Mouse (Mus musculus) lung, postnatal 36 days (tissue): ENCODE results near the gene Siah3.
"Not testable (repeated sequence)": the region's sequence is repeated elsewhere in the genome, so short reads cannot be mapped to it uniquely, and the experiment has no call there.

Experiments
- DNase-seq: peaks from one replicate; pipeline ENCODE4 v3.0.0; 2022; ENCODE audit warnings: mixed read lengths

Siah3 gene

GRCm38 (mm10) chr14:75455743-75456421, at the start of gene Siah3:
TSS of gene Siah3 (plus strand) at chr14:75455982.
- no peak for DNase-seq

- DNase-seq: no peak
These were observed 46.0 kb upstream of the Siah3 start for GRCm38 (mm10) chr14:75409772-75410171.

GRCm38 (mm10) chr14:75410392-75410791, 45.4 kb upstream of the Siah3 start:
- DNase-seq: no peak

GRCm38 (mm10) chr14:75418721-75419120, 37.1 kb upstream of the Siah3 start:
- no peak for DNase-seq

- no peak for DNase-seq
These were observed 35.9 kb upstream of the Siah3 start for GRCm38 (mm10) chr14:75419876-75420275.

- DNase-seq: no peak
These were observed 35.0 kb upstream of the Siah3 start for GRCm38 (mm10) chr14:75420811-75421210.

GRCm38 (mm10) chr14:75431173-75431786, 24.5 kb upstream of the Siah3 start:
- no peak for DNase-seq

- no peak for DNase-seq
These were observed 22.9 kb upstream of the Siah3 start for GRCm38 (mm10) chr14:75432850-75433249.

GRCm38 (mm10) chr14:75434576-75434975, 21.2 kb upstream of the Siah3 start:
- DNase-seq: no peak

GRCm38 (mm10) chr14:75444486-75445105, 11.2 kb upstream of the Siah3 start:
- no peak for DNase-seq

- DNase-seq: peak; percentile 86
These were observed 10.4 kb upstream of the Siah3 start for GRCm38 (mm10) chr14:75445281-75445947.

- DNase-seq: no peak
These were observed 9.9 kb upstream of the Siah3 start for GRCm38 (mm10) chr14:75445948-75446281.

- not testable (repeated sequence) for DNase-seq
These were observed 9.5 kb upstream of the Siah3 start for GRCm38 (mm10) chr14:75446314-75446713.

GRCm38 (mm10) chr14:75453906-75454305, 1.9 kb upstream of the Siah3 start:
- DNase-seq: no peak

- no peak for DNase-seq
These were observed 1.1 kb upstream of the Siah3 start for GRCm38 (mm10) chr14:75454716-75455115.

GRCm38 (mm10) chr14:75455361-75455742, 430 bp upstream of the Siah3 start:
- DNase-seq: no peak

GRCm38 (mm10) chr14:75456489-75457220, 873 bp downstream of the Siah3 start:
- peak; percentile 22 for DNase-seq

- no peak for DNase-seq
These were observed 1.4 kb downstream of the Siah3 start for GRCm38 (mm10) chr14:75457221-75457600.

GRCm38 (mm10) chr14:75459431-75459830, 3.6 kb downstream of the Siah3 start:
- DNase-seq: no peak

GRCm38 (mm10) chr14:75459991-75460390, 4.2 kb downstream of the Siah3 start:
- DNase-seq: no peak

GRCm38 (mm10) chr14:75460436-75460835, 4.7 kb downstream of the Siah3 start:
- DNase-seq: no peak

- DNase-seq: no peak
These were observed 6.0 kb downstream of the Siah3 start for GRCm38 (mm10) chr14:75461770-75462169.

GRCm38 (mm10) chr14:75463171-75463570, 7.4 kb downstream of the Siah3 start:
- DNase-seq: no peak
